Mouse (Mus musculus) heart, postnatal 0 days (tissue): ENCODE results near the gene Clcn3. TPM values are rescaled to one million over a fixed set of nuclear protein-coding genes. Genes with fewer than 3 reads are reported as not detected.
A peak's percentile ranks its signal among the peaks of the same experiment; 100 is the strongest.

Experiments used
- ATAC-seq: fragments of 200-750 bp; cut with Nextera tagmentation; 2 replicates; pipeline ENCODE4 v1.8.0; 2017; ENCODE audit warnings: low read depth, moderate number of reproducible peaks, moderate library complexity; ENCODE audit not compliant: insufficient read depth
- DNase-seq: peaks from one replicate; pipeline ENCODE4 v3.0.0-alpha.2; 2016; ENCODE audit warnings: low spot score
- H3K27ac ChIP-seq: fragments of 300-500 bp; sonication (generic); 2 replicates; pipeline ENCODE4 v1.5.1; 2014; ENCODE audit warnings: low read depth, mild to moderate bottlenecking
- H3K27me3 ChIP-seq: fragments of 300-500 bp; sonication (generic); 2 replicates; pipeline ENCODE4 v1.6.1; 2014; ENCODE audit warnings: low read length, mixed read lengths; ENCODE audit not compliant: control insufficient read depth, insufficient read depth
- H3K36me3 ChIP-seq: fragments of 300-500 bp; sonication (generic); replicated peaks from 2 replicates; pipeline ENCODE4 v1.6.1; 2014; ENCODE audit warnings: low read length, mixed read lengths; ENCODE audit not compliant: control insufficient read depth, insufficient read depth
- H3K4me1 ChIP-seq: fragments of 300-500 bp; sonication (generic); 2 replicates; pipeline ENCODE4 v1.6.1; 2014; ENCODE audit warnings: antibody characterized with exemption; ENCODE audit not compliant: control insufficient read depth, insufficient read depth
- H3K4me2 ChIP-seq: fragments of 300-500 bp; sonication (generic); 2 replicates; pipeline ENCODE4 v1.6.1; 2014; ENCODE audit warnings: low read depth, mild to moderate bottlenecking, low read length, moderate library complexity
- H3K4me3 ChIP-seq: fragments of 300-500 bp; sonication (generic); 2 replicates; pipeline ENCODE4 v1.5.1; 2014; ENCODE audit warnings: low read depth, low read length
- H3K9ac ChIP-seq: fragments of 300-500 bp; sonication (generic); replicated peaks from 2 replicates; pipeline ENCODE4 v1.6.1; 2014; ENCODE audit warnings: low read depth, low read length, mixed read lengths
- H3K9me3 ChIP-seq: fragments of 300-500 bp; sonication (generic); replicated peaks from 2 replicates; pipeline ENCODE4 v1.6.1; 2016; ENCODE audit warnings: low read length; ENCODE audit not compliant: control insufficient read depth
- CTCF ChIP-seq: IDR thresholded peaks from 2 replicates; pipeline ENCODE4 v1.5.1; 2016; ENCODE audit warnings: antibody characterized with exemption, control low read depth, low read depth
- EP300 ChIP-seq: IDR thresholded peaks from 2 replicates; pipeline ENCODE4 v1.6.1; 2016; ENCODE audit warnings: antibody characterized with exemption, low read depth
- WGBS: fragments of 180-500 bp; shearing (Covaris S2); extraction: QIAGEN DNeasy Blood & Tissue Kit; methylation state at CpG from one replicate; pipeline ENCODE4 v1.1.7; 2014; 5-methylcytosine and 5-hydroxymethylcytosine counted together
- polyA plus RNA-seq: library from polyadenylated mRNA; unstranded; fragments of >200 nt; fragmentation: Nextera tagmentation; extraction: Ambion mirVana; gene quantifications from 2 replicates; pipeline ENCODE4 v1.2.1, GENCODE M21; 2015
- total RNA-seq: library from RNA; depleted of rRNA; stranded (reverse); fragments of >200 nt; gene quantifications from 2 replicates; pipeline ENCODE4 v1.2.3, GENCODE M21; 2014; ENCODE audit warnings: low replicate concordance

Gene Clcn3
- total and polyA plus RNA-seq, 2 experiments from 2014 or later, result 17.0 to 30.3 TPM

DNA sequence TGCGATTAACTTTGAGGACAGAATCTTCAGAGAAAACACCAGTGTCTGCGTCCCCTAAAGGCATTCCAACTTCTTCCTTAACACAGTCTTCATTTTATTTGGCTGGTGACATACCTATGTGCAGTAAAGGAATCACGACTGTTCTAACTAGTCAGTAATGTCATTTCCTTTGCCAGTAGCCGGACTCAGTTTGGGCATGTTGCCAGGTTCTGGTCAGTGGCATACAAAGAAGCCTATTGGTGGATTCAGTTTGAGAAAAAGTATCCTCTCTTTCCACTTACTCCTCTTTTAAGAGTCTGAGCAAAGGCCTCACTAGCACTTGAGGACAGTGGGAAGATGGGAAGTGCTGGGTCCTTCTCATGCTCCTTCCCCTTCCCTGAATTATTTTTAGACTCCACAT, 11.3 kb downstream of the Clcn3 start:
- ATAC-seq (0 out of 2 replicates have a peak, but pooled peaks have one; percentile 14), DNase-seq (peak; percentile 45)
- WGBS, result 42% methylated on average over 4 of the region's 4 CpGs
- no peak for TF ChIP-seq CTCF
- TF ChIP-seq EP300, result no peak
- no peaks in the 10 kb centered on the region for H3K9me3 ChIP-seq
- H3K27me3 ChIP-seq, result no peaks in the 10 kb centered on the region
- H3K9ac ChIP-seq, result no peak overlapping the region
- H3K36me3 ChIP-seq, result no peaks in the 10 kb centered on the region
- H3K4me3 ChIP-seq, result no peak overlapping the region
- H3K4me2 ChIP-seq, result no peak overlapping the region
- peak overlapping the region; percentile 3; the same call in 1 of the 2 replicates for H3K27ac ChIP-seq
- peaks cover 14% of the 10 kb centered on the region for H3K4me1 ChIP-seq

DNA sequence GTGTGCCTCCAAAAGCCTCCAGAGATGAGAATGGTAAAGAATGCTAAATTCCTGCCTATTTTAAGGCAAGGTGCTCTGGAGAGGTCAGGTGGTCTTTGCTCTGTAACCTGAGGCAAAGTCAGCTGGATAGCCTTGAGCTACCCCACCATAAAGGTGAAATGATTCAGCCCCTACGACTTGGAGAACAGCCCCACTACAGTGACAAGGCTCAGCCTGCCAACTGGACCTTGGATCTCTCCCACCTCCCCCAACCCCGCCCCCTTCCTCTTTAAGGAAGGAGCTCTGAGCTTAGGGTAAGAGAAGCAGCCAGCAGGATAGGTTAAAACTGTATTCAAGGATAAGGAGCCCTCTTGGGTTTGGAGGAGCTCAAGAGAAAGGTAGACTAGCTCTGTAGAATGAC, 14.0 kb downstream of the Clcn3 start:
- no peak for DNase-seq
- H3K4me3 ChIP-seq, result no peak overlapping the region
- ATAC-seq, result no peak
- no peaks in the 10 kb centered on the region for H3K36me3 ChIP-seq
- no peak overlapping the region for H3K9ac ChIP-seq
- H3K4me2 ChIP-seq, result no peak overlapping the region
- no peak overlapping the region for H3K27ac ChIP-seq
- 33% methylated on average over 2 of the region's 2 CpGs for WGBS
- no peak for TF ChIP-seq EP300
- no peak for TF ChIP-seq CTCF
- H3K9me3 ChIP-seq, result no peaks in the 10 kb centered on the region
- no peaks in the 10 kb centered on the region for H3K27me3 ChIP-seq
- H3K4me1 ChIP-seq, result peaks cover 25% of the 10 kb centered on the region

DNA sequence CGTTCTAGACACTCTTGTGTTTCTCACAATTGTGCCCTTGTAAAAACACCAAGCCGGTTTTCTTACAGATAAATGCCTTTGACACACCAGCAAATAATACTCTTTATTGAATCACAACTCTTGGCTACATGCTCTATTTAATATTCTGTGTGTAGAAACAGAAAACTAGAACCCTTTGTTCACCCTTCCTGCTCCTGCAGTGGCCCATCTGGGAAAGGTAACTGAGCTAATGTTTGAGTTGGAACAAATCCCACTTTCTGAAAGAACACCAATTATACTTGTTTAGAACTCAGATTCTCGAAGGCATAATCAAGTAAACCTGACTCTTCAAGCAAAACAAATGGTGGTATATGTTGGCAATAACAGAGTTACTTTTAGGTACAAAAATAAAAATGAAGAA, 17.4 kb downstream of the Clcn3 start:
- WGBS, result 41% methylated on average over 3 of the region's 3 CpGs
- no peaks in the 10 kb centered on the region for H3K9me3 ChIP-seq
- H3K27me3 ChIP-seq, result no peaks in the 10 kb centered on the region
- H3K4me1 ChIP-seq, result peaks cover 18% of the 10 kb centered on the region
- no peak for DNase-seq
- no peak overlapping the region for H3K9ac ChIP-seq
- no peak overlapping the region for H3K27ac ChIP-seq
- no peak for ATAC-seq
- TF ChIP-seq CTCF (no peak), EP300 (no peak)
- no peaks in the 10 kb centered on the region for H3K36me3 ChIP-seq
- H3K4me2 ChIP-seq, result no peak overlapping the region
- no peak overlapping the region for H3K4me3 ChIP-seq

DNA sequence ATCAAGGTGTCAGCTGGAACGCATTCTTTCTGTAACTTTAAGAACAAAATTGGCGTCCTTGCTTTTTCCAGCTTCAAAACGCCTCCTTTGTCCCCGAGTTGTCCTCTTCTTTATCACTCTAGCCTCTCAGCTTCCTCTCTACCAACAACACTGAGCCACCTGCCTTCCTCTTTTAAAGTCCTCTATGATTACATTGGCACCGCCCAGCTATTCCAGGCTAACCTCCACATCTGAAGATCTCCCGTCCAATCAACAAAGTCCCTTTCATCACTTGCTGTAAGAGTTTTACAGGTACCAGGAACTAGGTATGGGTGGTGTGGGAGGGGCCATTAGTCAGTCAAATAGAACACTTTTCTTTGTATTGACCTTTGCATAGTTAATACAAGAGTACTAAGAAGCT, 17.8 kb downstream of the Clcn3 start:
- WGBS, result 26% methylated on average over 6 of the region's 6 CpGs
- no peak overlapping the region for H3K4me3 ChIP-seq
- peaks cover 18% of the 10 kb centered on the region for H3K4me1 ChIP-seq
- ATAC-seq (no peak), DNase-seq (no peak)
- H3K27me3 ChIP-seq, result no peaks in the 10 kb centered on the region
- no peak overlapping the region for H3K27ac ChIP-seq
- no peaks in the 10 kb centered on the region for H3K36me3 ChIP-seq
- H3K9me3 ChIP-seq, result no peaks in the 10 kb centered on the region
- H3K9ac ChIP-seq, result no peak overlapping the region
- TF ChIP-seq EP300, result no peak
- TF ChIP-seq CTCF, result no peak
- H3K4me2 ChIP-seq, result 0 out of 2 replicates have a peak overlapping the region, but pooled peaks have one; percentile 4

DNA sequence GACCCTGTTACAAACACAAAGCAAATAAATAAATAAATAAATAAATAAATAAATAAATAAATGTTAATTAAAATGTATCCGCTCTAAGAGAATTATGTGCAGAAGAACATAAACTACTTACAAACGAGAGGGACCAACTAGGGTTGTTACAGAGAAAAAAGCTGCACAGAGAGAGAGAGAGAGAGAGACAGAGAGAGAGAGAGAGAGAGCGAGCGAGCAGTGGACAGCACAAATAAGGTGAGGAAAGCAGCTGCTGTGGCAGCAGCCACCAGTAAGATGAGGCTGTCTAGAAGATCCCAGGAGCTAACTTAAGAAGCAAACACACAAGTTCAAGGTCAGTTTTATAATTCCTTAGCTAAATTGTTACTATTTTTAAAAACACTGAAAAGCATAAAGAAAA, 18.6 kb downstream of the Clcn3 start:
- no peaks in the 10 kb centered on the region for H3K9me3 ChIP-seq
- H3K4me1 ChIP-seq, result peaks cover 18% of the 10 kb centered on the region
- H3K27ac ChIP-seq, result no peak overlapping the region
- WGBS, result 77% methylated on average over 4 of the region's 4 CpGs
- DNase-seq, result no peak
- no peaks in the 10 kb centered on the region for H3K27me3 ChIP-seq
- ATAC-seq, result no peak
- no peak overlapping the region for H3K4me2 ChIP-seq
- no peak overlapping the region for H3K9ac ChIP-seq
- no peaks in the 10 kb centered on the region for H3K36me3 ChIP-seq
- TF ChIP-seq EP300 (no peak), CTCF (no peak)
- no peak overlapping the region for H3K4me3 ChIP-seq

DNA sequence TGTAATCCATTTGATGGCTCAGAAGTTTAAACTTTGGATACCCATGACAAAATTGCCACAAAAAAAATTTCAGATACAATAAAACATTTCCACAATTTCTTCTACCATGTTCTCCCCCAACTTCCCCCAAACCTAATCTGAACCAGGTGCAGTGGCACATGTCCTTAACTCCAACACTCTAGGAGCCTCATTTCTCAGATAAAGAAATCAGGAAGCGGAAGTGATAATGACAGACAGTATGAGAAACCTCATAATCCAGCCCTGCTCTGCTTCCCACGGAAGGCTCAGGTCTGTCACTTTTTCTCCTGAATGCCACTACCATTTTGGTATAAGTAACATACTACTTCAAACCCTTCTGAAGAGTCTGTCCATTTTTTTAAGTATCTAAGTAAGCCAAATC, 19.2 kb downstream of the Clcn3 start:
- WGBS, result 64% methylated on average over 2 of the region's 2 CpGs
- H3K36me3 ChIP-seq, result no peaks in the 10 kb centered on the region
- TF ChIP-seq EP300, result no peak
- no peak for TF ChIP-seq CTCF
- H3K9me3 ChIP-seq, result no peaks in the 10 kb centered on the region
- no peak overlapping the region for H3K9ac ChIP-seq
- no peak overlapping the region for H3K27ac ChIP-seq
- no peaks in the 10 kb centered on the region for H3K27me3 ChIP-seq
- ATAC-seq (no peak), DNase-seq (no peak)
- H3K4me2 ChIP-seq, result no peak overlapping the region
- H3K4me3 ChIP-seq, result no peak overlapping the region
- peaks cover 14% of the 10 kb centered on the region for H3K4me1 ChIP-seq
